Mouse (Mus musculus): ENCODE measurements at regions not wholly inside any gene's neighbourhood (a gene's known extent, or its start where the extent isn't known, plus 50 kb on each side); places are given as distances from the start of the nearest gene placed in this dataset.

DNA sequence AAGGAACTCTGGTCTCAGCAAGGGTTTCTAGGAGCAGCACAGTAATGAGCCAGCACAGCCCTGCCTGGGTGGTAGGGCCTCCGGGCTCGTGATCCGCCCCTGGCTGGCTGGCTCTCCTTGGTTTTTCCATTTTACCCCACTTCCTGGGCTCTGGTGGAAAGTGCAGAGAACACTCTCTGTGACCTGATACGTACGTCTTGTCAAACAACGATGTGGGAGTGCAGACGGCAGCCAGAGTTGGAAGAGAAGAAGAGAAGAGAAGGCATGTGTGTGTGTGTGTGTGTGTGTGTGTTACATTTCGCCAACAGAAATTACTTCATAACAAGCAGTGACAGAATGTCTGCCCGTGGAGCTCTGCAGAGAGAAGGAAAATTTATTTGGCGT lies 97.2 kb upstream of the Map4k3 start:
- Histone ChIP-seq H3K9ac (ENCODE audit: low read depth, poor library complexity, severe bottlenecking) (no peak overlapping the region), H3K27ac (ENCODE audit: insufficient read depth, low read length) (no peak overlapping the region), H3K4me3 (ENCODE audit: low read depth, low read length) (no peak overlapping the region), H3K36me3 (ENCODE audit: control insufficient read depth, insufficient read depth, low read length, poor library complexity, severe bottlenecking) (no peaks in the 10 kb centered on the region), H3K4me1 (ENCODE audit: control insufficient read depth, insufficient read depth, low read length) (no peaks in the 10 kb centered on the region), H3K27me3 (ENCODE audit: control insufficient read depth, insufficient read depth, low read length, poor library complexity, severe bottlenecking) (no peaks in the 10 kb centered on the region), H3K9me3 (replicated peaks; ENCODE audit: control insufficient read depth, insufficient read depth, low read length, poor library complexity, severe bottlenecking) (no peaks in the 10 kb centered on the region)
- no peak for TF ChIP-seq EP300 (IDR thresholded peaks at IDR 0.05; ENCODE audit: insufficient read depth, low read depth, low read length)
- no peak for TF ChIP-seq CTCF (IDR thresholded peaks at IDR 0.05; ENCODE audit: low read depth, low read length)

- Histone ChIP-seq H3K9me3 (replicated peaks; ENCODE audit: control insufficient read depth, insufficient read depth, low read length, poor library complexity, severe bottlenecking) (no peaks in the 10 kb centered on the region), H3K27ac (ENCODE audit: insufficient read depth, low read length) (no peak overlapping the region), H3K9ac (ENCODE audit: low read depth, poor library complexity, severe bottlenecking) (no peak overlapping the region), H3K4me1 (ENCODE audit: control insufficient read depth, insufficient read depth, low read length) (no peaks in the 10 kb centered on the region), H3K27me3 (ENCODE audit: control insufficient read depth, insufficient read depth, low read length, poor library complexity, severe bottlenecking) (no peaks in the 10 kb centered on the region), H3K4me3 (ENCODE audit: low read depth, low read length) (no peak overlapping the region), H3K36me3 (ENCODE audit: control insufficient read depth, insufficient read depth, low read length, poor library complexity, severe bottlenecking) (no peaks in the 10 kb centered on the region)
- TF ChIP-seq EP300 (IDR thresholded peaks at IDR 0.05; ENCODE audit: insufficient read depth, low read depth, low read length) (no peak), POLR2A (IDR thresholded peaks at IDR 0.05; ENCODE audit: insufficient read depth, low read length) (no peak), CTCF (IDR thresholded peaks at IDR 0.05; ENCODE audit: low read depth, low read length) (peak; percentile 17)
Measured at GRCm38 (mm10) chr17:80824826-80825517, 96.7 kb upstream of the Map4k3 start.

DNA sequence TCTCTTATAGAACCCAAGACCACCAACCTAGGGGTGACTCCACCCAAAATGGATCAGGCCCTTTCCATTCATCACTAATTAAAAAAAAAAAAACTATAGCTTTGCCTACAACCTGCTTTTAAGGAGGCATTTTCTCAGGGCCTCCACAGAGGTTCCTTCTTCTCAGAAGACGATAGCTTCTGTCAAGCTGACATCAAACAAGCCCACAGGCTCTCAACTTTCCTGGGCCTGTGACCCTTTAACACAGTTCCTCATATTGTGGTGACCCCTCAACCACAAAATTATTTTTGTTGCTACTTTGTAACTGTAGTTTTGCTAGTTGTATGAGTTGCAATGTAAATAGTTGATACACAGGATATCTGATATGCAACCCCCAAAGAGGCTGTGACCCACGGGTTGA lies 96.0 kb upstream of the Map4k3 start:
- Histone ChIP-seq H3K4me3 (ENCODE audit: low read depth, low read length) (no peak overlapping the region), H3K9me3 (replicated peaks; ENCODE audit: control insufficient read depth, insufficient read depth, low read length, poor library complexity, severe bottlenecking) (no peaks in the 10 kb centered on the region), H3K4me1 (ENCODE audit: control insufficient read depth, insufficient read depth, low read length) (no peaks in the 10 kb centered on the region), H3K9ac (ENCODE audit: low read depth, poor library complexity, severe bottlenecking) (no peak overlapping the region), H3K27ac (ENCODE audit: insufficient read depth, low read length) (no peak overlapping the region), H3K27me3 (ENCODE audit: control insufficient read depth, insufficient read depth, low read length, poor library complexity, severe bottlenecking) (no peaks in the 10 kb centered on the region), H3K36me3 (ENCODE audit: control insufficient read depth, insufficient read depth, low read length, poor library complexity, severe bottlenecking) (no peaks in the 10 kb centered on the region)
- TF ChIP-seq EP300 (IDR thresholded peaks at IDR 0.05; ENCODE audit: insufficient read depth, low read depth, low read length): no peak

- Histone ChIP-seq H3K27me3 (ENCODE audit: control insufficient read depth, insufficient read depth, low read length, poor library complexity, severe bottlenecking) (no peaks in the 10 kb centered on the region), H3K4me1 (ENCODE audit: control insufficient read depth, insufficient read depth, low read length) (peaks cover 3% of the 10 kb centered on the region), H3K9me3 (replicated peaks; ENCODE audit: control insufficient read depth, insufficient read depth, low read length, poor library complexity, severe bottlenecking) (no peaks in the 10 kb centered on the region), H3K27ac (ENCODE audit: insufficient read depth, low read length) (no peak overlapping the region), H3K4me3 (ENCODE audit: low read depth, low read length) (no peak overlapping the region), H3K9ac (ENCODE audit: low read depth, poor library complexity, severe bottlenecking) (no peak overlapping the region), H3K36me3 (ENCODE audit: control insufficient read depth, insufficient read depth, low read length, poor library complexity, severe bottlenecking) (no peaks in the 10 kb centered on the region)
- TF ChIP-seq POLR2A (IDR thresholded peaks at IDR 0.05; ENCODE audit: insufficient read depth, low read length) (no peak), CTCF (IDR thresholded peaks at IDR 0.05; ENCODE audit: low read depth, low read length) (no peak), EP300 (IDR thresholded peaks at IDR 0.05; ENCODE audit: insufficient read depth, low read depth, low read length) (no peak)
Measured at GRCm38 (mm10) chr17:80820888-80821287, 92.6 kb upstream of the Map4k3 start.

- H3K27me3 ChIP-seq (ENCODE audit: control insufficient read depth, insufficient read depth, low read length, poor library complexity, severe bottlenecking): no peaks in the 10 kb centered on the region
- no peak overlapping the region for H3K9ac ChIP-seq (ENCODE audit: low read depth, poor library complexity, severe bottlenecking)
- peaks cover 3% of the 10 kb centered on the region for H3K4me1 ChIP-seq (ENCODE audit: control insufficient read depth, insufficient read depth, low read length)
- H3K36me3 ChIP-seq (ENCODE audit: control insufficient read depth, insufficient read depth, low read length, poor library complexity, severe bottlenecking): no peaks in the 10 kb centered on the region
- H3K27ac ChIP-seq (ENCODE audit: insufficient read depth, low read length): no peak overlapping the region
- H3K9me3 ChIP-seq (replicated peaks; ENCODE audit: control insufficient read depth, insufficient read depth, low read length, poor library complexity, severe bottlenecking): no peaks in the 10 kb centered on the region
- H3K4me3 ChIP-seq (ENCODE audit: low read depth, low read length): no peak overlapping the region
- TF ChIP-seq POLR2A (IDR thresholded peaks at IDR 0.05; ENCODE audit: insufficient read depth, low read length) (no peak), EP300 (IDR thresholded peaks at IDR 0.05; ENCODE audit: insufficient read depth, low read depth, low read length) (no peak), CTCF (IDR thresholded peaks at IDR 0.05; ENCODE audit: low read depth, low read length) (no peak)
Measured at GRCm38 (mm10) chr17:80818477-80819028, 90.3 kb upstream of the Map4k3 start.

DNA sequence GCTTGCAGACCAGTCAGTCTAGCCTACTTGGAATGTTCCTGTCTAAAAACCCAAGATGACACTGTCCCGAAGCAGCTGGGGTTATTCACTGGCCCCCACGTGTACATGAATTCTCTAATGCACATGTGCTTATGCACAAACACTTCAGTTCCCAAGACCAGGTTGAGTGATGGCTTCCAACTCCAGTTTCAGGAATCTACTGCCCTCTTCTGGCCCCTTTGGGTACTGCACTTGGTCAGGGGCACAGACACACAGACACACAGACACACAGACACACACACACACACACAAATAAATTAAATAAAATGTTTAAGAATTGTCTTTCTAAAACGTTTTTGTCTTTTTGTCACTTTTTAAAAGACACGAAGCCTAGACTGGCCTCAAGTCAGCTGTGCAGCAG lies 87.5 kb upstream of the Map4k3 start:
- Histone ChIP-seq H3K9me3 (replicated peaks; ENCODE audit: control insufficient read depth, insufficient read depth, low read length, poor library complexity, severe bottlenecking) (no peaks in the 10 kb centered on the region), H3K36me3 (ENCODE audit: control insufficient read depth, insufficient read depth, low read length, poor library complexity, severe bottlenecking) (no peaks in the 10 kb centered on the region), H3K27ac (ENCODE audit: insufficient read depth, low read length) (no peak overlapping the region), H3K4me1 (ENCODE audit: control insufficient read depth, insufficient read depth, low read length) (peaks cover 3% of the 10 kb centered on the region), H3K9ac (ENCODE audit: low read depth, poor library complexity, severe bottlenecking) (no peak overlapping the region), H3K27me3 (ENCODE audit: control insufficient read depth, insufficient read depth, low read length, poor library complexity, severe bottlenecking) (no peaks in the 10 kb centered on the region), H3K4me3 (ENCODE audit: low read depth, low read length) (no peak overlapping the region)
- TF ChIP-seq CTCF (IDR thresholded peaks at IDR 0.05; ENCODE audit: low read depth, low read length): peak; percentile 69
- no peak for TF ChIP-seq EP300 (IDR thresholded peaks at IDR 0.05; ENCODE audit: insufficient read depth, low read depth, low read length)
